Mouse (Mus musculus): ENCODE results near the gene Hoxb5.

The Hoxb5 gene

GRCm38 (mm10) chr11:96280399-96281378 is 22.4 kb upstream of the Hoxb5 start:
- no peak for TF ChIP-seq GATA4 (IDR thresholded peaks at IDR 0.05; ENCODE audit: insufficient replicate concordance, low read length)

DNA sequence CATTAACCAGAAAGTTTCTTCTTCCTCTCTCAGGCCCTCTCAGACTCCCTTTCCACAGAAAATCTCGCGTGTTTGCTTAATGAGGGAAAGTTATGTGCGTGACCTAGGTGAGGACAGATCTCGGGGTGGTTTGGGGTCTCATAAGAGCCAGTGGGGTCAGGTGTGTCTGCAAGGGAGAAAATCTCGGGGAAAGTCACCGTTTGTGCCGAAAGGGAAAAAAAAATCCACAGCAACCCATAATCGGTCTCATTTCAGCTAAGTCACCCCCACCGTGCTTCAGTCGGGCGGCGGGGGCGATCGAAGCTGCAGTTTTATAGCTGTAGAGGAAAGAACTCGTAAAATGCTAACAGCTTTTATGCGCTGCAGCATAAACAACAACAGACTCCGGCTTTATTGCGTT is 21.7 kb upstream of the Hoxb5 start:
- no peak for TF ChIP-seq GATA4 (IDR thresholded peaks at IDR 0.05; ENCODE audit: insufficient replicate concordance, low read length)

GRCm38 (mm10) chr11:96281855-96282570 is 21.1 kb upstream of the Hoxb5 start, which contains the start of gene Hoxb8:
Gene Hoxb8 (plus strand): TSS chr11:96281905.
- TF ChIP-seq GATA4 (IDR thresholded peaks at IDR 0.05; ENCODE audit: insufficient replicate concordance, low read length) = no peak

DNA sequence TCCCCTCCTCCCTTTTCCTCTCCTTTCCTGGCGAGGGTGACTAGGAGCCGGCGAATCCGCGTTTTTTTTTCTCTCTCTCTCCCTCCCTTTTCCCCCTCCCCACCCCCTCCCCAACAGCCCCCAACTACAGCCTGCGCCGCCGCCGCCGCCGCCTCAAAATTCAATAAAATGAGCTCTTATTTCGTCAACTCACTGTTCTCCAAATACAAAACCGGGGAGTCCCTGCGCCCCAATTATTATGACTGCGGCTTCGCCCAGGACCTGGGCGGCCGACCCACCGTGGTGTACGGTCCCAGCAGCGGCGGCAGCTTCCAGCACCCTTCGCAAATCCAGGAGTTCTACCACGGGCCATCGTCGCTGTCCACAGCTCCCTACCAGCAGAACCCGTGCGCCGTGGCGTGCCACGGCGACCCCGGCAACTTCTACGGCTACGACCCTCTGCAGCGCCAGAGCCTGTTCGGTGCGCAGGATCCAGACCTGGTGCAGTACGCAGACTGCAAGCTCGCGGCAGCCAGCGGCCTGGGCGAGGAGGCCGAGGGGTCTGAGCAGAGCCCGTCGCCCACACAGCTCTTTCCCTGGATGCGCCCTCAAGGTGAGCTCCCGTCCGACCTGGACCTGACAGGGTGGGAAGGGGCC is 20.2 kb upstream of the Hoxb5 start:
- TF ChIP-seq GATA4 (IDR thresholded peaks at IDR 0.05; ENCODE audit: insufficient replicate concordance, low read length) = no peak

- no peak for TF ChIP-seq GATA4 (IDR thresholded peaks at IDR 0.05; ENCODE audit: insufficient replicate concordance, low read length)
Measured at GRCm38 (mm10) chr11:96284041-96284749, 18.9 kb upstream of the Hoxb5 start.

DNA sequence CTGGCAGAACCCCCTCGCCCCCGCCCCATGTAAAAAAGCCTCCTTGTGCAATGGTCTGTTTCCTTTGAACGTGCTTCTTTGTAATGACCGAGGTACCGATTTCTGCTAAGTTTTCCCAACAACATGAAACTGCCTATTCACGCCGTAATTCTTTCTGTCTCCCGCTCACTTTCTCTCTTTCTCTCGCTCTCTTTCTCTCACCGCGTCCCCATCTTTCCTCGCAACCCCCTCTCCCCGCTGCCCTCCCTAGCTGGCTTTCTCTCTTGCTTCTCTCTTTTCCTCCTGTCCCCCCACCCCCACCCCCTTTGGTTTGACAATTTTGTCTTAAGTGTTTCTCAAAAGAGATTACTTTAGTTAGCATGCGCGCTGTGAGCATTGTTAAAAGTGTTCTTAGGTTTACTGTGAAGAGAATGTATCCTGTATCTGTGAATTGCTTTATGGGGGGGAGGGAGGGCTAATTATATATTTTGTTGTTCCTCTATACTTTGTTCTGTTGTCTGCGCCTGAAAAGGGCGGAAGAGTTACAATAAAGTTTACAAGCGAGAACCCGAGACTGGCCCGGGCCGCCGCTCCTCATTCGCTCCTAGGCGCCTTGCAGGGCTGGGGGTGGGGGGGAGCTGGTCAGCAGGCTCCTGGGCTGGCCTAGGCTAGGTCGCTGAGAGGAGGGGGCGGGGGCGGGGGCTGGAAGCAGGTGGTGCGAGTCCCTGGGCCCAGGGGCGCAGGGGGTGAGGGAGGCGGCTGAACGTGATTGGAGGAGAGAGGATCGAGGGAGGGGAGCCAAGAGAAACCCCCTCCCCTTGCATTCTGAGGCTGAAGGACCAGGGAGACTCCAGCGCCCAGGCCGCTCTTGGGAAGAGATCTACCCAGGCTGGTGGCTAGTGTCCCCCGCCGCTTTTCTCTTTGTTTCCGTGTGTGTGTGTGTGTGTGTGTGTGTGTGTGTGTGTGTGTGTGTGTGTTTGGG is 18.1 kb upstream of the Hoxb5 start:
- no peak for TF ChIP-seq GATA4 (IDR thresholded peaks at IDR 0.05; ENCODE audit: insufficient replicate concordance, low read length)

DNA sequence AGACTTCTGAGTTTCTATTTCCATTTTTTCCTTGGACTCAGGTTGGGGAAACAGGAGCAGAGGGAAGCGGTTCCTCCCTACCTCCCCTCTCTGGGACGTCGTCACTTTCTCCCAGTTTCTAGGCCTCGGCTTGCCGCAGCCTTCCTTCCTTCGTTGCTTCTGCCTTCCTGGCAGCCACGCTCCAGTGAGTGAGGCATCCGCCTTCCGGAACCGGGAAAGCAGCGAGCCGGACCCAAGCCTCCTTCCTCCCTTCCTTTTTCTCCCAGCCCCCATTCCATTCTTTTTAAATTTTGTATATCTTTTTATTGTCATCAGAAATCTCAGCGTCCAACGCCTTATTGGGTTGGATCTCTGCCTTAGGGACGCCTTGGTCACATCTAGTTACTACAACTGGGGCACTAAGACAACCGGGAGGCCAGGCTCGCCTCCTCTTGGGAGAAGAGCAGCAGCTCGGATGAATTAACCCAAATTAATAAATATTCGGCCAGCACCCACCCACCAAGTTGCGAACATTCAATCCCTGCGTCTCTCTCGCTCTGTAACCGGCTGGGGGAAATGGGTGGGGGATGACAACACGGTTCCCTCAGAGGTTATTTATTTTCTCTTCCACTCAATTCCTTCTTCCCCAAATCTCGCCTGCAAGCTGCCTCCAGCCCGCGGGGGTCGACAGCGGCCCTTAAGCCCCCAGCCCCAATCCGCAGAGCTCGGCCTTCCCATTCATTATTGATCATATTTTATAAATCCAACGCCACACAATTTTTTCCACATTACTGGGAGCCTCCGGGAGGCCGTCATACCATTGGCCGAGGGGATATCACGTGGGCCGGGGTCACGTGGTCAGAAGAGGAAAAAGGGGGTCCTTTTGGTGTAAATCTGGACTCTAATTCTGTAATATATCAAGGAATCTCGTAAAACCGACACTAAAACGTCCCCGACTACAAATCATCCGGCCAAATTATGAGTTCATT is 17.1 kb upstream of the Hoxb5 start, which contains the start of gene Hoxb7:
Gene Hoxb7 (plus strand): TSS at position 853 of the 968 bp plus-strand sequence.
- no peak for TF ChIP-seq GATA4 (IDR thresholded peaks at IDR 0.05; ENCODE audit: insufficient replicate concordance, low read length)

DNA sequence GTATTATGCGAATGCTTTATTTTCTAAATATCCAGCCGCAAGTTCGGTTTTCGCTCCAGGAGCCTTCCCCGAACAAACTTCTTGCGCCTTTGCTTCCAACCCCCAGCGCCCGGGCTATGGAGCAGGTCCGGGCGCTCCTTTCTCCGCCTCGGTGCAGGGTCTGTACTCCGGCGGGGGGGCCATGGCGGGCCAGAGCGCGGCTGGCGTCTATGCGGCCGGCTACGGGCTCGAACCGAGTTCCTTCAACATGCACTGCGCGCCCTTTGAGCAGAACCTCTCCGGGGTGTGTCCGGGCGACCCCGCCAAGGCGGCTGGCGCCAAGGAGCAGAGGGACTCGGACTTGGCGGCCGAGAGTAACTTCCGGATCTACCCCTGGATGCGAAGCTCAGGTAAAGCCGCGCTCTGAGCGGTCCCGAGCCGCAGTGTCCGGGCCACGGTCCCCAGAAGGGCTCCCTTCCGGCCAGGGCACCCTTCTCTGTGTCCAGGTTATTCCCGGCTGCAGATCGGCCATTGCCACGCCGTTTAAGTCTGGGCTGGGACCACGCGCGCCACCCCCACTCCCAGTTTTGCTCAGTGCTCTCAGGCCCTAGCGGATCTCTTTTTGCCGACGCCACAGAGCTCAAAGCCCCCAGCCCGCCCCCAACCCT is 16.3 kb upstream of the Hoxb5 start:
- no peak for TF ChIP-seq GATA4 (IDR thresholded peaks at IDR 0.05; ENCODE audit: insufficient replicate concordance, low read length)

- TF ChIP-seq GATA4 (IDR thresholded peaks at IDR 0.05; ENCODE audit: insufficient replicate concordance, low read length) = no peak
Measured at GRCm38 (mm10) chr11:96287411-96287810, 15.7 kb upstream of the Hoxb5 start.

GRCm38 (mm10) chr11:96288455-96289221 is 14.5 kb upstream of the Hoxb5 start:
- TF ChIP-seq GATA4 (IDR thresholded peaks at IDR 0.05; ENCODE audit: insufficient replicate concordance, low read length) = no peak

DNA sequence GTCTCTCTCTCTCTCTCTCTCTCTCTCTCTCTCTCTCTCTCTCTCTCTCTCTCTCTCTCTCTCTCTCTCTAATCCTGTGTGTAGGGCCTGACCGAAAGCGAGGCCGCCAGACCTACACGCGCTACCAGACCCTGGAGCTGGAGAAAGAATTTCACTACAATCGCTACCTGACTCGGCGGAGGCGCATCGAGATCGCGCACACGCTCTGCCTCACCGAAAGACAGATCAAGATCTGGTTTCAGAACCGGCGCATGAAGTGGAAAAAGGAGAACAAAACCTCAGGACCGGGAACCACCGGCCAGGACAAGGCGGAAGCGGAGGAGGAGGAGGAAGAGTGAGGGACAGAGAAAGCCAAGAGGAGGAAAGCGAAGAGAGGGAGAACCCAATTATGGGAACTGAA is 13.8 kb upstream of the Hoxb5 start:
- no peak for TF ChIP-seq GATA4 (IDR thresholded peaks at IDR 0.05; ENCODE audit: insufficient replicate concordance, low read length)

Data from liver, adult (tissue).